Mouse (Mus musculus) CH12.LX (cell line): ENCODE data around the gene Ube2d2b.

Experiments
- ETS1 ChIP-seq: conservative IDR thresholded peaks from 2 replicates; pipeline ENCODE4 v1.6.1; 2012; ENCODE audit warnings: low read depth, mild to moderate bottlenecking, inconsistent platforms, low read length, improper control_type of control experiment, moderate library complexity
- POLR2A ChIP-seq: IDR thresholded peaks from 2 replicates; pipeline ENCODE4 v1.6.1; 2011; ENCODE audit warnings: low read depth, mild to moderate bottlenecking, improper control_type of control experiment, low read length

DNA sequence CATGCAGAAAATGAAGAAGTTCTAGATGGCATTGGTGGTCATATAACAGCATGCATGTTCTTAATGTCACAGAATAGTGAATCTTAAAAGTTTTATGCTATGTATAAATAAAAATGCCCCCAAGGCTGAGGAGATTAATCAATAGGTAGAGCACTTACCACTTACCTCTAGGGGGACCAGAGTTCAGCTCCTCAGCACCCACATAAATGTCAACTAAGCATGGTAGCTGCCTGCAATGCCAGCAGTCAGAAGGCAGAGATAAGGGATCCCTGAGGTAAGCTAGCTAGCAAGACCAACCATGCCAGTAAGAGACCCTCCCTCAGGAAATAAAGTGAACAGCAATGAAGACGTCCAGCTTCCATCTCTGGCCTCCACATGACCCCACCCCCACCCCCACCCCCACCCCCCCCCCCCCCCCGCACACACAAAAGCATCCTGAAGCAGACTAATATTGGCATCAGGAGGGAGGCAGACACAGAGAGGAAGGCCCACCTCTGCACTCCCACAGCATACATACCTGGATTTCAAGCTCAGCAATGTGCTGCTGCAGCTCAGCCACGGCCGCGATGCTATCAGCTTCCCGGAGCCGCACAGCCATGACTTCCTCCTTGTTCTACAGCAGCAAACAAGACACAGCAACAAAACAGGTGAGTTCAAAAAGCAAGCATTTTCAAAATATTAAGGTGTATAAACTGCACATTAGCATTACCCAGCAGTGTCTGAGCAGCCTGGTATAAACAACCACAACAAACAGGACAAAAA is 42.0 kb upstream of the Ube2d2b start:
- TF ChIP-seq ETS1 (no peak), POLR2A (no peak)
